Mouse (Mus musculus) kidney, embryonic 14.5 days (tissue): ENCODE results near the gene Zfp382. TPM values are rescaled to one million over a fixed set of nuclear protein-coding genes. Genes with fewer than 3 reads are reported as not detected.

Experiments
- ATAC-seq: fragments of 200-750 bp; cut with Nextera tagmentation; 2 replicates; pipeline ENCODE4 v1.8.0; 2017; ENCODE audit warnings: moderate number of reproducible peaks, mild to moderate bottlenecking, moderate TSS enrichment, moderate library complexity; ENCODE audit not compliant: low FRiP score, low TSS enrichment
- H3K27ac ChIP-seq: fragments of 300-500 bp; sonication (generic); 2 replicates; pipeline ENCODE4 v1.5.1; 2014; ENCODE audit warnings: low read depth, mild to moderate bottlenecking, low read length, moderate library complexity, mixed read lengths
- H3K27me3 ChIP-seq: fragments of 300-500 bp; sonication (generic); 2 replicates; pipeline ENCODE4 v1.6.1; 2014; ENCODE audit warnings: mild to moderate bottlenecking, low read length; ENCODE audit not compliant: control insufficient read depth, insufficient read depth
- H3K36me3 ChIP-seq: fragments of 300-500 bp; sonication (generic); 2 replicates; pipeline ENCODE4 v1.6.1; 2014; ENCODE audit warnings: low read length, mixed read lengths; ENCODE audit not compliant: control insufficient read depth, insufficient read depth
- H3K4me1 ChIP-seq: fragments of 300-500 bp; sonication (generic); 2 replicates; pipeline ENCODE4 v1.6.1; 2014; ENCODE audit warnings: low read length, mixed read lengths; ENCODE audit not compliant: control insufficient read depth, insufficient read depth
- H3K4me2 ChIP-seq: fragments of 300-500 bp; sonication (generic); replicated peaks from 2 replicates; pipeline ENCODE4 v1.6.1; 2014; ENCODE audit warnings: low read depth, mild to moderate bottlenecking, low read length
- H3K4me3 ChIP-seq: fragments of 300-500 bp; sonication (generic); 2 replicates; pipeline ENCODE4 v1.5.1; 2014; ENCODE audit warnings: mild to moderate bottlenecking, low read length
- H3K9ac ChIP-seq: fragments of 300-500 bp; sonication (generic); 2 replicates; pipeline ENCODE4 v1.6.1; 2014; ENCODE audit warnings: low read depth, mild to moderate bottlenecking, low read length, moderate library complexity
- H3K9me3 ChIP-seq: fragments of 300-500 bp; sonication (generic); 2 replicates; pipeline ENCODE4 v1.6.1; 2016; ENCODE audit warnings: low read length; ENCODE audit not compliant: control insufficient read depth
- WGBS: fragments of 180-500 bp; shearing (Covaris S2); extraction: QIAGEN DNeasy Blood & Tissue Kit; methylation state at CpG from one replicate; pipeline ENCODE4 v1.1.7; 2014; 5-methylcytosine and 5-hydroxymethylcytosine counted together
- polyA plus RNA-seq: library from polyadenylated mRNA; unstranded; fragments of >200 nt; fragmentation: Nextera tagmentation; extraction: Ambion mirVana; gene quantifications from 2 replicates; pipeline ENCODE4 v1.2.1, GENCODE M21; 2014

Gene Zfp382
- polyA plus RNA-seq, 1 experiment from 2014 or later: 6.1 TPM

- no peak overlapping the region for H3K4me2 ChIP-seq
- ATAC-seq: no peak
- 91% methylated on average over 10 of the region's 10 CpGs for WGBS
- no peaks in the 10 kb centered on the region for H3K4me1 ChIP-seq
- no peak overlapping the region for H3K9ac ChIP-seq
- no peaks in the 10 kb centered on the region for H3K27me3 ChIP-seq
- H3K36me3 ChIP-seq: peaks cover 29% of the 10 kb centered on the region
- 0 out of 2 replicates have a peak, but pooled peaks cover 4% of the 10 kb centered on the region for H3K9me3 ChIP-seq
- H3K4me3 ChIP-seq: no peak overlapping the region
- H3K27ac ChIP-seq: no peak overlapping the region
Observed at GRCm38 (mm10) chr7:30136826-30137225, 15.1 kb downstream of the Zfp382 start.

DNA sequence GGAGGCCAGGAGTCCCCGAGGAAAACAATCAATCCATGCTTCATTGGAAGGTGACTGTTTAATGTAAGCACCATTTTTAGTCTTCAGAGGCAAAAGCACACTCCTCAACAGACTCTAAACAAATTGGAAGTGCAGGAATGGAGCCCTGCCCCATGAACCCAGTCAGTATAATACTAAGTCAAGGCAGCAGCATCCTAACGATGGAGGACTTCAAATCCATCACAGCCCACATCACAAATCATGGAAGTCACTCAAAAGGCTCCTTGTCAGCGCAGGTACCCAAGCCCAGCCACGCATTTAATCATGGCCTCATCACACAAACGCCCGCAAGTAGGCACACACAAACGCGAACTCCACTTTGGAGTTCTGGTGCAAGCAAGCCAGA is 21.4 kb downstream of the Zfp382 start:
- no peaks in the 10 kb centered on the region; the same call in 1 of the 2 replicates for H3K36me3 ChIP-seq
- no peak overlapping the region; the same call in 1 of the 2 replicates for H3K27ac ChIP-seq
- WGBS: 11% methylated on average over 8 of the region's 8 CpGs
- no peaks in the 10 kb centered on the region for H3K27me3 ChIP-seq
- H3K4me3 ChIP-seq: peak overlapping the region; percentile 58
- H3K4me2 ChIP-seq: peak overlapping the region; percentile 50
- no peaks in the 10 kb centered on the region for H3K4me1 ChIP-seq
- H3K9ac ChIP-seq: peak overlapping the region; percentile 73; the same call in 1 of the 2 replicates
- no peak; the same call in 1 of the 2 replicates for ATAC-seq
- H3K9me3 ChIP-seq: peaks cover 3% of the 10 kb centered on the region

- Histone ChIP-seq H3K27me3 (no peaks in the 10 kb centered on the region), H3K9ac (peak overlapping the region; percentile 73), H3K9me3 (peaks cover 7% of the 10 kb centered on the region), H3K36me3 (no peaks in the 10 kb centered on the region; the same call in 1 of the 2 replicates), H3K4me3 (peak overlapping the region; percentile 58), H3K4me1 (no peaks in the 10 kb centered on the region), H3K27ac (peak overlapping the region; percentile 90; the same call in 1 of the 2 replicates), H3K4me2 (peak overlapping the region; percentile 50)
- ATAC-seq: peak; percentile 97
- WGBS: 4% methylated on average over 35 of the region's 35 CpGs
Observed at GRCm38 (mm10) chr7:30143555-30144209, 21.9 kb downstream of the Zfp382 start.

DNA sequence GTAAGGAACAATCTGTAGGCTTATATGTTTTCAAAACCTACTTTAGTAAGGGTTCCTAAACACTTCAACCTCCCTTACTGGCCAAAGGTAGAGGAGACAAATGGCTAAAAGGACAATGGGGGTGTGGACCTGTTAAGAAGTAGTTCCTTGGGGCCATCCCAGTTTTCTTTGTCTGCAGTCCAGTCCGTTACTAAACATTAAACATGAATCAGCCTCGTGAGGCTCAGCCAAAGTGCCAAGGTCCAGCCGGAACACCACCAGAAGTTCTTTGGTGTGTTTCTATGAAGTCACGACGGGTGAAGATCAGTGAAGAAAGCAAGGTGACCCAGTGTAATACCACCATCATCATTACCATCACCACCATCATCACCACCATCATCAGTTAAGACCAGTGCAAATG is 25.3 kb downstream of the Zfp382 start:
- no peaks in the 10 kb centered on the region for H3K4me1 ChIP-seq
- H3K9ac ChIP-seq: no peak overlapping the region
- H3K4me3 ChIP-seq: no peak overlapping the region
- 95% methylated on average over 5 of the region's 5 CpGs for WGBS
- no peak overlapping the region for H3K27ac ChIP-seq
- H3K27me3 ChIP-seq: no peaks in the 10 kb centered on the region
- peaks cover 2% of the 10 kb centered on the region; the same call in 1 of the 2 replicates for H3K36me3 ChIP-seq
- ATAC-seq: no peak
- H3K9me3 ChIP-seq: peaks cover 40% of the 10 kb centered on the region
- H3K4me2 ChIP-seq: no peak overlapping the region

GRCm38 (mm10) chr7:30154040-30154439 is 32.3 kb downstream of the Zfp382 start:
- peaks cover 33% of the 10 kb centered on the region for H3K36me3 ChIP-seq
- H3K4me2 ChIP-seq: no peak overlapping the region

GRCm38 (mm10) chr7:30155507-30155906 is 33.8 kb downstream of the Zfp382 start:
- H3K36me3 ChIP-seq: peaks cover 43% of the 10 kb centered on the region
- WGBS: 96% methylated on average over 3 of the region's 3 CpGs
- no peak overlapping the region for H3K4me3 ChIP-seq

More at GRCm38 (mm10) chr7:30154040-30154439, 32.3 kb downstream of the Zfp382 start:
- no peak overlapping the region for H3K4me3 ChIP-seq
- H3K4me1 ChIP-seq: no peaks in the 10 kb centered on the region
- H3K27me3 ChIP-seq: no peaks in the 10 kb centered on the region
- WGBS: 92% methylated on average over 1 of the region's 1 CpGs
- ATAC-seq: no peak
- H3K27ac ChIP-seq: no peak overlapping the region
- H3K9me3 ChIP-seq: peaks cover 86% of the 10 kb centered on the region
- no peak overlapping the region for H3K9ac ChIP-seq

DNA sequence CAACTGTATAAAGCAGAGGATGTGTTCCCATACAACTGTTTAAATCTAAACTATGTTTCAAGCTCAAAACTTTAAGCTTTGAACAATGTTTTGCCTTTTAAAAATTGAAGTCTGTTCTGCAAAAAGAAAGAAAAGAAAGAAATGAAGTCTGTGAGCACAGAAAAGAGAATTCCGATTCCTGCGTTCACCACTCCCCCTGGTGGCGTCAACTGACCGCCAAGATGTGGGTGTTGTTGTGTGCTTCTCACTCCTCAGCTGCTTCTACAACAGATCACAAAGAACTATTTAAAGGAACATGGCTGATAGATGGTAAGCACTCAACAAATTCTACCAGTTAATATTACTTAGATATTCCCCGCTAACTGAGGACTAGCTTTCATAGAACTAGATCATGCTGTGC is 41.4 kb downstream of the Zfp382 start:
- Histone ChIP-seq H3K27ac (no peak overlapping the region), H3K9me3 (peaks cover 89% of the 10 kb centered on the region), H3K27me3 (no peaks in the 10 kb centered on the region), H3K4me3 (no peak overlapping the region), H3K4me2 (no peak overlapping the region), H3K9ac (no peak overlapping the region), H3K36me3 (peaks cover 79% of the 10 kb centered on the region), H3K4me1 (no peaks in the 10 kb centered on the region)
- WGBS: 98% methylated on average over 5 of the region's 5 CpGs
- no peak for ATAC-seq

More at GRCm38 (mm10) chr7:30155507-30155906, 33.8 kb downstream of the Zfp382 start:
- no peaks in the 10 kb centered on the region for H3K4me1 ChIP-seq
- no peak overlapping the region for H3K9ac ChIP-seq
- H3K4me2 ChIP-seq: no peak overlapping the region
- ATAC-seq: no peak
- no peaks in the 10 kb centered on the region for H3K27me3 ChIP-seq
- peaks cover 84% of the 10 kb centered on the region for H3K9me3 ChIP-seq
- no peak overlapping the region for H3K27ac ChIP-seq

GRCm38 (mm10) chr7:30164745-30165144 is 43.0 kb downstream of the Zfp382 start:
- H3K27ac ChIP-seq: no peak overlapping the region
- peaks cover 75% of the 10 kb centered on the region for H3K9me3 ChIP-seq
- peaks cover 63% of the 10 kb centered on the region for H3K36me3 ChIP-seq
- no peak for ATAC-seq
- H3K4me1 ChIP-seq: no peaks in the 10 kb centered on the region
- H3K9ac ChIP-seq: no peak overlapping the region
- H3K27me3 ChIP-seq: no peaks in the 10 kb centered on the region
- WGBS: 97% methylated on average over 2 of the region's 2 CpGs
- H3K4me2 ChIP-seq: no peak overlapping the region
- no peak overlapping the region for H3K4me3 ChIP-seq

DNA sequence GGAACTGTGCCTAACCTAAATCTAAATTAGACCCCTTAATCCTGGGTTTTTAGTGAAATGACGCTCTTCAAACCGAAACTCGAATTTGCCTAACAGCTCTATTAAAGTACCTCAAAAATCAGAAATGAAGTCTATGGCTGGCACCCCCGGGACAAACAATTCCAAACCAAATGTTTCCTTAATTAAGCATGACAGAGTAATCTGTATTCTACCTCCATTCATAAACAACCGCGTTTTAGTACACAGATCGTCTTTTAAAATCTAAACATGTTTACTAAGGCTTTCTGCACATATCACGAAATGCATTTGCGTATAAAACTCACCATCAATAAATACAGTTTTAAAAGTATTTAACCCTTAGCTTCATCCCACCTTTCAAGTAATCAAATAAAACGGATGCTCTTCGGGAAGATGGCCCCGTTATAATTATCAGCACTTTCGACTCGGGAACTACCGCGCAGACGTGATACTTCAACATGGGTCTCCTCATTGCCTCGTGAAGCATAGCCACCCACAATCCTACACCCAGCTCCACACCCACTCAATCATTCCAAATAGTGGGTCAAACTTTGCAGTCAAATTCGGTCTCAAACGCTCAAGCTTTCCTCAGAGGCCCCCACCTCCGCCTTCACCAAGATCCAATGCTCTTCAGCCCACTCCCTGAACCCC is 47.3 kb downstream of the Zfp382 start:
- no peaks in the 10 kb centered on the region for H3K27me3 ChIP-seq
- peaks cover 35% of the 10 kb centered on the region for H3K9me3 ChIP-seq
- H3K4me3 ChIP-seq: peak overlapping the region; percentile 77
- peak; percentile 38; the same call in 1 of the 2 replicates for ATAC-seq
- peak overlapping the region; percentile 68 for H3K4me2 ChIP-seq
- peaks cover 27% of the 10 kb centered on the region; the same call in 1 of the 2 replicates for H3K36me3 ChIP-seq
- whole genome bisulfite sequencing: 2% methylated on average over 21 of the region's 21 CpGs
- peak overlapping the region; percentile 93 for H3K9ac ChIP-seq
- H3K27ac ChIP-seq: peak overlapping the region; percentile 94
- peaks cover 6% of the 10 kb centered on the region for H3K4me1 ChIP-seq
